Mouse (Mus musculus) monocyte, adult 5-6 weeks (primary cell): ENCODE results near the gene Mmd2. TPM values are rescaled to one million over a fixed set of nuclear protein-coding genes. Genes with fewer than 3 reads are reported as not detected.

ENCODE experiments used
- ATAC-seq: fragments of 153-309, 156-312 bp; replicated peaks from 2 replicates; pipeline ENCODE4 v1.8.0; 2017; ENCODE audit warnings: mild to moderate bottlenecking; ENCODE audit not compliant: low TSS enrichment, insufficient number of reproducible peaks, severe bottlenecking, poor library complexity, low FRiP score
- total RNA-seq: library from RNA; stranded (forward); fragments of 200-1000, 200-491, 200-594 nt; gene quantifications from 3 replicates; pipeline ENCODE4 v1.2.3, GENCODE M21; 2017

Mmd2 gene
- total RNA-seq, result not detected in 3 replicates

GRCm38 (mm10) chr5:142608259-142608988 lies at the start of gene Mmd2:
TSS of gene Mmd2 (minus strand) at chr5:142608800.
- ATAC-seq, result no peak

- ATAC-seq, result no peak
Measured at GRCm38 (mm10) chr5:142652266-142652665, 43.7 kb upstream of the Mmd2 start.

GRCm38 (mm10) chr5:142650794-142651497 lies 42.3 kb upstream of the Mmd2 start:
- ATAC-seq, result no peak

GRCm38 (mm10) chr5:142650390-142650789 lies 41.8 kb upstream of the Mmd2 start:
- no peak for ATAC-seq

- 0 out of 2 replicates have a peak, but pooled peaks have one; percentile 17 for ATAC-seq
Measured at GRCm38 (mm10) chr5:142649460-142650050, 41.0 kb upstream of the Mmd2 start.

- no peak for ATAC-seq
Measured at GRCm38 (mm10) chr5:142648162-142648561, 39.6 kb upstream of the Mmd2 start.

GRCm38 (mm10) chr5:142641331-142642051 lies 32.9 kb upstream of the Mmd2 start:
- 0 out of 2 replicates have a peak, but pooled peaks have one; percentile 13 for ATAC-seq

- no peak for ATAC-seq
Measured at GRCm38 (mm10) chr5:142640088-142640487, 31.5 kb upstream of the Mmd2 start.

- ATAC-seq, result no peak
Measured at GRCm38 (mm10) chr5:142637823-142638222, 29.2 kb upstream of the Mmd2 start.

- peak; percentile 67 for ATAC-seq
Measured at GRCm38 (mm10) chr5:142630224-142630623, 21.6 kb upstream of the Mmd2 start.

- ATAC-seq, result no peak
Measured at GRCm38 (mm10) chr5:142629663-142630025, 21.0 kb upstream of the Mmd2 start.

GRCm38 (mm10) chr5:142628726-142629662 lies 20.4 kb upstream of the Mmd2 start:
- ATAC-seq, result peak; percentile 91

- no peak for ATAC-seq
Measured at GRCm38 (mm10) chr5:142627398-142627797, 18.8 kb upstream of the Mmd2 start, which contains the start of gene Wipi2. TSS of gene Wipi2 (plus strand) at chr5:142627698.

- ATAC-seq, result no peak
Measured at GRCm38 (mm10) chr5:142623080-142623479, 14.5 kb upstream of the Mmd2 start.

- no peak for ATAC-seq
Measured at GRCm38 (mm10) chr5:142622134-142622533, 13.5 kb upstream of the Mmd2 start.

- ATAC-seq, result no peak
Measured at GRCm38 (mm10) chr5:142621421-142621820, 12.8 kb upstream of the Mmd2 start.

- ATAC-seq, result no peak
Measured at GRCm38 (mm10) chr5:142619866-142620265, 11.3 kb upstream of the Mmd2 start.

- no peak for ATAC-seq
Measured at GRCm38 (mm10) chr5:142616326-142616725, 7.7 kb upstream of the Mmd2 start.
